Mouse (Mus musculus): Measurements from ENCODE around the gene Pcsk5. TPM values are rescaled to one million over a fixed set of nuclear protein-coding genes. Genes with fewer than 3 reads are reported as not detected.

Pcsk5 gene
- polyA plus RNA-seq, 1 experiment from 2014 or later, result 23.1 TPM

DNA sequence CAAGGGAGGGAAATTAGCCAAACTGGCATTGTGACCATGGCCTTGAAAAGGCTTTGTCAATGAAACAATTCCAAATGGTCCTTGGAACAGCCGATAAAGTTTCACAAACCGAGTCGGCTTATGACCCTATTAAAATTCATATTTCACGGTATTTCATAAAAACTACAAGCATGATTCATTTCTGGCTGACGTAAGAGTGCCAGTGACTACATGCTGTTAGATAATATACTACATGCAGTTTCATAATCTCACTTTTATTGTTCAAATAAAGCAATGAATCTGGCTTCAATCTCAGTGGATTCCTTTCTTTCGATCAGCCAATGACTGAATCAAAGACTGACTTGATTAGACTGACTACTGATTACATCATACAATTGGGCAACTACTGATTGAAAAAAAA, 145.8 kb downstream of the Pcsk5 start:
- H3K27ac ChIP-seq, result no peak overlapping the region
- no peaks in the 10 kb centered on the region for H3K27me3 ChIP-seq
- no peak overlapping the region for H3K4me2 ChIP-seq (replicated peaks)
- no peak overlapping the region for H3K4me3 ChIP-seq
- 83% methylated on average over 6 of the region's 6 CpGs for WGBS
- H3K9ac ChIP-seq, result no peak overlapping the region
- no peak for ATAC-seq (ENCODE audit: low FRiP score, low read depth)
- H3K9me3 ChIP-seq, result no peaks in the 10 kb centered on the region
- H3K36me3 ChIP-seq, result peaks cover 4% of the 10 kb centered on the region; the same call in 1 of the 2 replicates
- H3K4me1 ChIP-seq, result no peaks in the 10 kb centered on the region

DNA sequence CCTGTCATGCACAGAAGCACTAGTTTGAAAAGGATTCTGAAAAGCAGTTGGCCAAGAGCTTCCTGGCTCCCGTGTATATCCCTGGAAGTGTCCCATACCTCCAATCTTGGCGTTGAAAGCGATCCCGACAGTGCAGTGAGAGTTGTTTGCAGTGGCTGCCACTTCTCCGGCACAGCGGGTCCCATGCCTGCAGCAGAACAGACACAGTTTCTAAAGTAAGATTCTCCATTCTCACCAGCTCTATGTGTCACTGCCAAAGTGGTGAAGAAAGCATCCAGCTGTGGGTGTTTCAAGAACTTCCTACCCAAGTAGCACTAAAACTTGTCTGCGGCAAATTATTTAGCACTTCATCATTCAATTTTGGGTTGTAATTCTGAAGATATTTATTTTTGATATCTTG, 159.1 kb downstream of the Pcsk5 start:
- Histone ChIP-seq H3K36me3 (peaks cover 15% of the 10 kb centered on the region), H3K9ac (no peak overlapping the region), H3K27ac (no peak overlapping the region), H3K9me3 (no peaks in the 10 kb centered on the region), H3K4me3 (no peak overlapping the region), H3K4me2 (replicated peaks) (no peak overlapping the region), H3K4me1 (no peaks in the 10 kb centered on the region), H3K27me3 (no peaks in the 10 kb centered on the region)
- 90% methylated on average over 7 of the region's 7 CpGs for WGBS
- ATAC-seq (ENCODE audit: low FRiP score, low read depth), result no peak

GRCm38 (mm10) chr19:17662676-17663075, 174.8 kb downstream of the Pcsk5 start:
- ATAC-seq (ENCODE audit: low FRiP score, low read depth), result no peak
- Histone ChIP-seq H3K4me1 (peaks cover 26% of the 10 kb centered on the region), H3K27ac (no peak overlapping the region), H3K9ac (no peak overlapping the region), H3K4me3 (no peak overlapping the region), H3K4me2 (replicated peaks) (no peak overlapping the region), H3K27me3 (peaks cover 43% of the 10 kb centered on the region), H3K36me3 (no peaks in the 10 kb centered on the region), H3K9me3 (no peaks in the 10 kb centered on the region)
- WGBS, result 63% methylated on average over 3 of the region's 3 CpGs

DNA sequence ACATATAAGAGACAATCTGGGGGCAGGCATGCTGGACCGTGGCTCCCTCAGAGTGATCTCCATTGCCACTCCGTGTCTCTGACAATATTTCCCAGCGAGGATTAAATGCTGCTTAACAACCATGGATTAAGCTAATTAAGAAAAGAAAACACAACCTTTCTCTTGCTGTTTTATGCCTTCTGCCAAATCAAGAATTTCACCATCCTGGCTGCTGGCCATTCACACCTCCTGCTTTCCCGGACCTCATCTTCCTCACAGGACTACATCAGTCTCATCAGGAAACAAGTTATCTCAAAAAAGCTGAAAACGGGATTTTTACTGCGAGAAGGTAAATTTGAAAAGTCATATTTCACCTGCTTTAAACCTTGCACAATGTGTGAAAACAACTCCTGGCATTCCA, 175.2 kb downstream of the Pcsk5 start:
- Histone ChIP-seq H3K27me3 (peaks cover 42% of the 10 kb centered on the region), H3K9me3 (no peaks in the 10 kb centered on the region), H3K4me1 (peaks cover 26% of the 10 kb centered on the region), H3K4me3 (no peak overlapping the region), H3K36me3 (no peaks in the 10 kb centered on the region), H3K27ac (no peak overlapping the region), H3K4me2 (replicated peaks) (no peak overlapping the region), H3K9ac (no peak overlapping the region)
- WGBS, result 65% methylated on average over 6 of the region's 6 CpGs
- no peak for ATAC-seq (ENCODE audit: low FRiP score, low read depth)

GRCm38 (mm10) chr19:17659321-17659720, 178.1 kb downstream of the Pcsk5 start:
- H3K27me3 ChIP-seq, result peaks cover 62% of the 10 kb centered on the region
- 0 out of 2 replicates have a peak, but pooled peaks cover 2% of the 10 kb centered on the region for H3K9me3 ChIP-seq
- ATAC-seq (ENCODE audit: low FRiP score, low read depth), result no peak
- H3K4me2 ChIP-seq (replicated peaks), result no peak overlapping the region; the same call in 1 of the 2 replicates
- 13% methylated on average over 3 of the region's 3 CpGs for whole genome bisulfite sequencing
- no peak overlapping the region for H3K9ac ChIP-seq
- H3K4me1 ChIP-seq, result peaks cover 26% of the 10 kb centered on the region
- H3K4me3 ChIP-seq, result no peak overlapping the region
- H3K27ac ChIP-seq, result no peak overlapping the region
- H3K36me3 ChIP-seq, result no peaks in the 10 kb centered on the region

DNA sequence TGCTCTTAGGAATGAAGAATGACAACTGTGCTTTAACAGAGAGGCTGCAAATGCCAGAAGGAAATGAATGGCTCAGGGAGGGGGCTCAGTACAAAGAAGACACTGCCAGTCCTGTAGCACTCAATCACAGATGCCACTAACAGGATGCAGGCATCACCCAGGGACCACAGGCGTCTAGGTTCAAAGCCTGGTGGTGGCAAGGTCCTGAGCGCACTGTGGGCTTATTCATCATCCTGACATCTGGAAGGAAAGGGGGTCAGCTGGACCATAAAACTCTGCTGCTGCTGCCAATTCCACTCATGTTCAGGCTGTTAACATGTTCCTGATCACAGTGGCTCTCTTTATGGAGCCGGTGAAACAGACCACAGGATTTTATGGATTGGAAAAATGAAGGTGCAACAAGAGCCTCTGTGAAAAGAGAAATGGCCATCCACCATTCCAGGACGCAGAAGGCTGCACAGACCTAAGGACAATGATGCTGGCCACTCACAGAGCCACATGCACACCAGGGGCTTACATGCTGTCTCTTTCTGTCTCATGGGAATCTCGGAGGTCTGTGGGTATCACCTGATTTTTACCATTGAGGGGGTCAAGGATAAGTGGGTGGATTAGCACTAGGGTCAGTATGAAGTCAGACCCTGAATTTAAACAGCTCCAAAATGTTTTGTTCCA, 186.5 kb downstream of the Pcsk5 start:
- 0 out of 2 replicates have a peak, but pooled peaks cover 2% of the 10 kb centered on the region for H3K9me3 ChIP-seq
- H3K4me3 ChIP-seq, result no peak overlapping the region
- H3K36me3 ChIP-seq, result no peaks in the 10 kb centered on the region
- ATAC-seq (ENCODE audit: low FRiP score, low read depth), result peak; percentile 79
- peaks cover 88% of the 10 kb centered on the region for H3K27me3 ChIP-seq
- WGBS, result 12% methylated on average over 5 of the region's 5 CpGs
- H3K27ac ChIP-seq, result no peak overlapping the region
- peaks cover 33% of the 10 kb centered on the region for H3K4me1 ChIP-seq
- H3K9ac ChIP-seq, result no peak overlapping the region
- H3K4me2 ChIP-seq (replicated peaks), result no peak overlapping the region

GRCm38 (mm10) chr19:17649967-17650366, 187.5 kb downstream of the Pcsk5 start:
- Histone ChIP-seq H3K27ac (no peak overlapping the region), H3K27me3 (peaks cover 89% of the 10 kb centered on the region), H3K4me1 (peaks cover 33% of the 10 kb centered on the region), H3K9ac (no peak overlapping the region), H3K36me3 (no peaks in the 10 kb centered on the region), H3K4me2 (replicated peaks) (no peak overlapping the region), H3K4me3 (no peak overlapping the region), H3K9me3 (no peaks in the 10 kb centered on the region)
- WGBS, result 27% methylated on average over 3 of the region's 3 CpGs
- no peak for ATAC-seq (ENCODE audit: low FRiP score, low read depth)

GRCm38 (mm10) chr19:17643128-17643797, 194.2 kb downstream of the Pcsk5 start:
- Histone ChIP-seq H3K9me3 (no peaks in the 10 kb centered on the region), H3K4me3 (no peak overlapping the region), H3K27ac (no peak overlapping the region), H3K4me2 (replicated peaks) (no peak overlapping the region), H3K27me3 (peaks cover 59% of the 10 kb centered on the region), H3K4me1 (no peaks in the 10 kb centered on the region), H3K9ac (no peak overlapping the region), H3K36me3 (peaks cover 9% of the 10 kb centered on the region)
- WGBS, result 66% methylated on average over 3 of the region's 3 CpGs
- ATAC-seq (ENCODE audit: low FRiP score, low read depth), result no peak

DNA sequence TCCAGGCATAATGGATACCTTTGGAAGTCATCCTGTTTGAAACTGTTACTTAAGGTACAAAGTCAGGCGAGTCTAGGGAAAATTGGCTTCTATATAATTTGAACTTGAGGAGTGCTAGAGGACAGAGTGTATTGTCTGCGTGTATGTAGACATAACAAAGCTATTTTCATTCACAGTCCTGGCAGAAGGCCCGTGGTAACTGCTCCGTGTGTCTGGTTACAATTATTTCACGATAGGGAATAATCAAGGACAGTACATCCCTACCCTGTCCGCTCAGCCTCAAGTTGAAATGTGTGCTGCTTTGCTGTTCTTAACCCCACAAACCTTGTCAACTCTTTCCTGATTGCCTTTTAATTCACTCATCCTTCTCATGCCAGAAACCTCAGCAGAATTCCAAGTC, 201.4 kb downstream of the Pcsk5 start:
- Histone ChIP-seq H3K4me2 (replicated peaks) (no peak overlapping the region), H3K9me3 (no peaks in the 10 kb centered on the region), H3K4me3 (no peak overlapping the region), H3K27ac (no peak overlapping the region), H3K9ac (no peak overlapping the region), H3K4me1 (peaks cover 8% of the 10 kb centered on the region; the same call in 1 of the 2 replicates), H3K27me3 (peaks cover 18% of the 10 kb centered on the region), H3K36me3 (no peaks in the 10 kb centered on the region)
- WGBS, result 38% methylated on average over 6 of the region's 6 CpGs
- peak; percentile 69; the same call in 1 of the 2 replicates for ATAC-seq (ENCODE audit: low FRiP score, low read depth)

GRCm38 (mm10) chr19:17615646-17616045, 221.8 kb downstream of the Pcsk5 start:
- no peaks in the 10 kb centered on the region for H3K36me3 ChIP-seq
- 0 out of 2 replicates have a peak, but pooled peaks cover 3% of the 10 kb centered on the region for H3K4me1 ChIP-seq
- H3K27ac ChIP-seq, result no peak overlapping the region
- H3K4me3 ChIP-seq, result no peak overlapping the region
- H3K9ac ChIP-seq, result no peak overlapping the region
- no peak for ATAC-seq (ENCODE audit: low FRiP score, low read depth)
- H3K9me3 ChIP-seq, result no peaks in the 10 kb centered on the region
- 35% methylated on average over 4 of the region's 4 CpGs for WGBS
- no peaks in the 10 kb centered on the region for H3K27me3 ChIP-seq
- no peak overlapping the region for H3K4me2 ChIP-seq (replicated peaks)

DNA sequence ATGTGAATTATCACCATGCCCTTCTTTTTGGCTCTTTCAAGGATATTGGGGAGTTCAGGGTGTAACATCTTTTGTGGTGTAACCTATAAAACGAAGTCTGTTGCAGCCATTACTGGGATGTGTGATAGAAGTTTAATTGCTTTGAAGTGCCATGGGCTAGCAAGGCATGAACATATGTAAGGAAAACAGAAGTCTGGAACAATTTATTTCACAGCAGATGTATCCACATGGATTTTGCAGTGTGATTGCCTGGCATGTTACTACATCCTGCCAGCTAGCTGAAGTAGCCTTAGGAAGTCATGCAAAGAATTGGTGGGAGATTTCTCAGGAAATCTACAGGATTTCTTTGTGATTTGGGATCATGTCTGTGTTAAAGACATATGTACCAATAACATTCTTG, 230.9 kb downstream of the Pcsk5 start:
- Histone ChIP-seq H3K4me2 (replicated peaks) (no peak overlapping the region), H3K4me3 (no peak overlapping the region), H3K27me3 (no peaks in the 10 kb centered on the region), H3K4me1 (no peaks in the 10 kb centered on the region), H3K9ac (no peak overlapping the region), H3K9me3 (no peaks in the 10 kb centered on the region), H3K36me3 (no peaks in the 10 kb centered on the region), H3K27ac (no peak overlapping the region)
- no peak; the same call in 1 of the 2 replicates for ATAC-seq (ENCODE audit: low FRiP score, low read depth)
- 36% methylated on average over 1 of the region's 1 CpGs for WGBS

- Histone ChIP-seq H3K9me3 (no peaks in the 10 kb centered on the region), H3K4me2 (replicated peaks) (no peak overlapping the region), H3K4me3 (no peak overlapping the region), H3K4me1 (no peaks in the 10 kb centered on the region), H3K27me3 (no peaks in the 10 kb centered on the region), H3K9ac (no peak overlapping the region), H3K36me3 (no peaks in the 10 kb centered on the region), H3K27ac (no peak overlapping the region)
- WGBS, result 60% methylated on average over 2 of the region's 2 CpGs
- ATAC-seq (ENCODE audit: low FRiP score, low read depth), result no peak
These were observed 231.3 kb downstream of the Pcsk5 start for GRCm38 (mm10) chr19:17606093-17606492.

All from limb, embryonic 13.5 days (tissue).